Comparison of ENCODE assay signal across 13 mouse cellular contexts in genomic region chr7:27501620-27502019, GRCm38 (mm10). TPM values are rescaled to one million over a fixed set of nuclear protein-coding genes. Genes with fewer than 3 reads are reported as not detected.
A peak's percentile ranks its signal among the peaks of the same experiment; 100 is the strongest.
DNase-seq lines count a peak whose midpoint lies in the region; ATAC-seq and TF ChIP-seq lines count a peak whose summit lies in the region.
"Had no signal": no experiment of that assay in that cellular context is flagged by ENCODE, and none has a peak within 500 bp of the region (broad histone marks: within the 10 kb centered on the region; RNA-seq: fewer than 3 reads in every experiment).

No protein-coding gene starts in this region.

- no peaks in the 10 kb centered on the region for H3K9me3 ChIP-seq in E14TG2a.4 (ENCODE audit: low read length)
- no peaks in the 10 kb centered on the region for H3K9me3 ChIP-seq in heart, embryonic 16.5 days (replicated peaks; ENCODE audit: control insufficient read depth, low read length)
- H3K9me3 ChIP-seq in limb, embryonic 15.5 days = no peaks in the 10 kb centered on the region
- H3K9me3 ChIP-seq in hindbrain, embryonic 14.5 days (ENCODE audit: control insufficient read depth, low read length) = no peaks in the 10 kb centered on the region
- H3K9me3 ChIP-seq: liver, embryonic 13.5 days had no signal

- H3K27me3 ChIP-seq in E14TG2a.4 (ENCODE audit: insufficient read depth, low read length) = no peaks in the 10 kb centered on the region
- H3K27me3 ChIP-seq in heart, embryonic 16.5 days (ENCODE audit: control insufficient read depth, insufficient read depth, low read length) = no peaks in the 10 kb centered on the region
- H3K27me3 ChIP-seq in limb, embryonic 15.5 days = no peaks in the 10 kb centered on the region
- H3K27me3 ChIP-seq in hindbrain, embryonic 14.5 days (ENCODE audit: control insufficient read depth, insufficient read depth, low read length) = no peaks in the 10 kb centered on the region
- H3K27me3 ChIP-seq: liver, embryonic 13.5 days had no signal

- peak overlapping the region; percentile 5; the same call in 1 of the 2 replicates for H3K4me3 ChIP-seq in E14TG2a.4 (replicated peaks; ENCODE audit: low read length)
- H3K4me3 ChIP-seq in brown adipose tissue, adult 24 weeks (ENCODE audit: insufficient read depth, low read depth, low read length) = no peak overlapping the region
- H3K4me3 ChIP-seq in heart, embryonic 16.5 days (ENCODE audit: low read length) = no peak overlapping the region
- no peak overlapping the region for H3K4me3 ChIP-seq in limb, embryonic 15.5 days
- H3K4me3 ChIP-seq in hindbrain, embryonic 14.5 days (replicated peaks; ENCODE audit: low read length) = no peak overlapping the region
- H3K4me3 ChIP-seq: liver, embryonic 13.5 days had no signal

- peak overlapping the region; percentile 30; the same call in 1 of the 2 replicates for H3K9ac ChIP-seq in heart, embryonic 16.5 days (ENCODE audit: low read length)
- H3K9ac ChIP-seq in limb, embryonic 15.5 days = no peak overlapping the region
- H3K9ac ChIP-seq in hindbrain, embryonic 14.5 days = no peak overlapping the region
- H3K9ac ChIP-seq: liver, embryonic 13.5 days had no signal

- peaks cover 22% of the 10 kb centered on the region for H3K36me3 ChIP-seq in E14TG2a.4 (ENCODE audit: insufficient read depth, low read length)
- H3K36me3 ChIP-seq in heart, embryonic 16.5 days (ENCODE audit: control insufficient read depth, insufficient read depth) = no peaks in the 10 kb centered on the region
- H3K36me3 ChIP-seq in limb, embryonic 15.5 days = no peaks in the 10 kb centered on the region
- no peaks in the 10 kb centered on the region for H3K36me3 ChIP-seq in hindbrain, embryonic 14.5 days (replicated peaks; ENCODE audit: control insufficient read depth, insufficient read depth)
- H3K36me3 ChIP-seq: liver, embryonic 13.5 days had no signal

- peak; percentile 65 for ATAC-seq in heart, embryonic 16.5 days (replicated peaks; ENCODE audit: extremely low read depth, insufficient read depth, low FRiP score)
- no peak for ATAC-seq in limb, embryonic 15.5 days (ENCODE audit: insufficient number of reproducible peaks, low FRiP score, low TSS enrichment, low read depth)
- no peak for ATAC-seq in hindbrain, embryonic 14.5 days (ENCODE audit: low FRiP score)
- ATAC-seq: forebrain, embryonic 14.5 days had no signal

- TF ChIP-seq CTCF in E14TG2a.4 (conservative IDR thresholded peaks at IDR 0.05; ENCODE audit: low read length) = no peak

- H3K27ac ChIP-seq in brown adipose tissue, adult 24 weeks (replicated peaks; ENCODE audit: low read depth, low read length) = peak overlapping the region; percentile 87
- H3K27ac ChIP-seq in heart, embryonic 16.5 days (ENCODE audit: low read length) = peak overlapping the region; percentile 73
- peak overlapping the region; percentile 18; the same call in 1 of the 2 replicates for H3K27ac ChIP-seq in limb, embryonic 15.5 days
- no peak overlapping the region for H3K27ac ChIP-seq in hindbrain, embryonic 14.5 days
- H3K27ac ChIP-seq: liver, embryonic 13.5 days had no signal

- WGBS in heart, embryonic 16.5 days = 36% methylated on average over 4 of the region's 4 CpGs
- 55% methylated on average over 4 of the region's 4 CpGs for WGBS in limb, embryonic 15.5 days
- 80% methylated on average over 4 of the region's 4 CpGs for WGBS in hindbrain, embryonic 14.5 days

- no peak for DNase-seq in layer of hippocampus, adult 8-10 months (ENCODE audit: low spot score in 2 of 2)
- DNase-seq in B cell, adult 2 months = no peak
- no peak for DNase-seq in hindbrain, embryonic 14.5 days (ENCODE audit: low spot score)
- DNase-seq in urinary bladder, postnatal 10 days (ENCODE audit: low spot score) = no peak
- DNase-seq: cerebellum, postnatal 36 days; liver, embryonic 13.5 days; right cerebral cortex, adult 18-20 months; thymus, postnatal 14 days had no signal

- H3K4me2 ChIP-seq in heart, embryonic 16.5 days (ENCODE audit: low read depth, low read length) = no peak overlapping the region
- no peak overlapping the region for H3K4me2 ChIP-seq in limb, embryonic 15.5 days
- no peak overlapping the region for H3K4me2 ChIP-seq in hindbrain, embryonic 14.5 days (replicated peaks)
- H3K4me2 ChIP-seq: liver, embryonic 13.5 days had no signal

- H3K4me1 ChIP-seq in E14TG2a.4 (replicated peaks; ENCODE audit: low read depth, low read length) = peaks cover 93% of the 10 kb centered on the region
- peaks cover 3% of the 10 kb centered on the region; the same call in 1 of the 2 replicates for H3K4me1 ChIP-seq in brown adipose tissue, adult 24 weeks (ENCODE audit: control insufficient read depth, insufficient read depth, insufficient read length, low read length)
- H3K4me1 ChIP-seq in heart, embryonic 16.5 days (ENCODE audit: control insufficient read depth, insufficient read depth, low read length) = peaks cover 15% of the 10 kb centered on the region
- H3K4me1 ChIP-seq in limb, embryonic 15.5 days = peaks cover 26% of the 10 kb centered on the region
- no peaks in the 10 kb centered on the region for H3K4me1 ChIP-seq in hindbrain, embryonic 14.5 days (replicated peaks; ENCODE audit: control insufficient read depth, insufficient read depth, low read length)

RNA-seq across cellular contexts. Expression of gene Prx, which starts 2.5 kb away (rescaled TPM):
- 0.32 and 0.50 TPM in 2 replicates for polyA plus RNA-seq in brown adipose tissue, adult 24 weeks (2012; ENCODE audit: insufficient read depth, insufficient read length, missing spikeins)
- 1.7 and 2.7 TPM in 2 replicates for polyA plus RNA-seq in heart, embryonic 16.5 days (2015; fragmentation: Nextera tagmentation; extraction: Ambion mirVana)
- 5.2 and 6.5 TPM in 2 replicates for polyA plus RNA-seq in limb, embryonic 15.5 days (2015; fragmentation: Nextera tagmentation; extraction: Ambion mirVana)
- under 1 TPM; 0.38 to 0.43 (median 0.39) TPM for total RNA-seq in layer of hippocampus, adult 8-10 months (2022)
- polyA plus RNA-seq in hindbrain, embryonic 14.5 days (2014; fragmentation: Nextera tagmentation; extraction: Ambion mirVana) = 0.50 and 0.93 TPM in 2 replicates

RNA-seq across cellular contexts. Expression of gene Sertad1, which starts 14.9 kb away (rescaled TPM):
- 10.1 and 13.6 TPM in 2 replicates for polyA plus RNA-seq in brown adipose tissue, adult 24 weeks (2012; ENCODE audit: insufficient read depth, insufficient read length, missing spikeins)
- 36.4 and 44.0 TPM in 2 replicates for polyA plus RNA-seq in heart, embryonic 16.5 days (2015; fragmentation: Nextera tagmentation; extraction: Ambion mirVana)
- 44.6 and 47.0 TPM in 2 replicates for polyA plus RNA-seq in limb, embryonic 15.5 days (2015; fragmentation: Nextera tagmentation; extraction: Ambion mirVana)
- 10 to 100 TPM in 1 of 4 experiments, 1 to 10 TPM in 3; 6.4 to 10.7 (median 9.3) TPM for total RNA-seq in layer of hippocampus, adult 8-10 months (2022)
- polyA plus RNA-seq in hindbrain, embryonic 14.5 days (2014; fragmentation: Nextera tagmentation; extraction: Ambion mirVana) = 7.9 and 8.9 TPM in 2 replicates

RNA-seq across cellular contexts. Expression of gene Hipk4, which starts 21.4 kb away (rescaled TPM):
- not detected in 2 replicates for polyA plus RNA-seq in brown adipose tissue, adult 24 weeks (2012; ENCODE audit: insufficient read depth, insufficient read length, missing spikeins)
- polyA plus RNA-seq in heart, embryonic 16.5 days (2015; fragmentation: Nextera tagmentation; extraction: Ambion mirVana) = 0.25 and 0.38 TPM in 2 replicates
- 0.65 and 0.68 TPM in 2 replicates for polyA plus RNA-seq in limb, embryonic 15.5 days (2015; fragmentation: Nextera tagmentation; extraction: Ambion mirVana)
- total RNA-seq in layer of hippocampus, adult 8-10 months (2022) = under 1 TPM in 1 of 4 experiments, not detected in 3; 0.25 TPM
- 1.2 and 1.5 TPM in 2 replicates for polyA plus RNA-seq in hindbrain, embryonic 14.5 days (2014; fragmentation: Nextera tagmentation; extraction: Ambion mirVana)

RNA-seq across cellular contexts. Expression of gene Sertad3, which starts 28.1 kb away (rescaled TPM):
- polyA plus RNA-seq in brown adipose tissue, adult 24 weeks (2012; ENCODE audit: insufficient read depth, insufficient read length, missing spikeins) = 4.2 and 8.3 TPM in 2 replicates
- polyA plus RNA-seq in heart, embryonic 16.5 days (2015; fragmentation: Nextera tagmentation; extraction: Ambion mirVana) = 22.1 and 23.4 TPM in 2 replicates
- 38.2 and 38.3 TPM in 2 replicates for polyA plus RNA-seq in limb, embryonic 15.5 days (2015; fragmentation: Nextera tagmentation; extraction: Ambion mirVana)
- 1 to 10 TPM; 3.0 to 4.9 (median 3.9) TPM for total RNA-seq in layer of hippocampus, adult 8-10 months (2022)
- polyA plus RNA-seq in hindbrain, embryonic 14.5 days (2014; fragmentation: Nextera tagmentation; extraction: Ambion mirVana) = 8.4 and 9.3 TPM in 2 replicates

RNA-seq across cellular contexts. Expression of gene Pld3, which starts 51.4 kb away (rescaled TPM):
- 23.5 and 27.8 TPM in 2 replicates for polyA plus RNA-seq in brown adipose tissue, adult 24 weeks (2012; ENCODE audit: insufficient read depth, insufficient read length, missing spikeins)
- 58.6 and 63.4 TPM in 2 replicates for polyA plus RNA-seq in heart, embryonic 16.5 days (2015; fragmentation: Nextera tagmentation; extraction: Ambion mirVana)
- polyA plus RNA-seq in limb, embryonic 15.5 days (2015; fragmentation: Nextera tagmentation; extraction: Ambion mirVana) = 134 and 140 TPM in 2 replicates
- 100 to 1,000 TPM; 559 to 594 (median 575) TPM for total RNA-seq in layer of hippocampus, adult 8-10 months (2022)
- 156 and 193 TPM in 2 replicates for polyA plus RNA-seq in hindbrain, embryonic 14.5 days (2014; fragmentation: Nextera tagmentation; extraction: Ambion mirVana)
